Mouse (Mus musculus) thymus, postnatal 25 days (tissue): ENCODE data around the gene Hist1h2ah.

ENCODE experiments used
- DNase-seq: peaks from one replicate; pipeline ENCODE4 v3.0.0; 2022

Hist1h2ah gene

DNA sequence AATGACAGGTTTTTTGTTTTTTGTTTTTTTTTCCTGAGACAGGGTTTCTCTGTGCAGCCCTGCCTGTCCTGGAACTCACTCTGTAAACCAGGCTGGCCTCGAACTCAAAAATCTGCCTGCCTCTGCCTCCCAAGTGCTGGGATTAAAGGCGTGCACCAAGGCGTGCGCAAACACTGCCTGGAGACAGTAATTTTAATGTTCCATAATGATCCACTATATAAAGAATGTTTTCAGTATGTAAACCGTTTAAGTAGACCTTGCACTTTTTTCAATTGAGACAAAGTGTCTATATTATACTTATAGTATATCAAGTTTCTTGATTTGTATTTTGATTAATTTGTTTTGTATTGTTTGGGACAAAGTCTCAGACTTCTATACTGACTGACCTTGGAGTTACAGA is 4.0 kb upstream of the Hist1h2ah start:
- DNase-seq, result no peak

- no peak for DNase-seq
Measured at GRCm38 (mm10) chr13:22037415-22037814, 2.0 kb upstream of the Hist1h2ah start.

GRCm38 (mm10) chr13:22036986-22037385 is 1.6 kb upstream of the Hist1h2ah start:
- no peak for DNase-seq

DNA sequence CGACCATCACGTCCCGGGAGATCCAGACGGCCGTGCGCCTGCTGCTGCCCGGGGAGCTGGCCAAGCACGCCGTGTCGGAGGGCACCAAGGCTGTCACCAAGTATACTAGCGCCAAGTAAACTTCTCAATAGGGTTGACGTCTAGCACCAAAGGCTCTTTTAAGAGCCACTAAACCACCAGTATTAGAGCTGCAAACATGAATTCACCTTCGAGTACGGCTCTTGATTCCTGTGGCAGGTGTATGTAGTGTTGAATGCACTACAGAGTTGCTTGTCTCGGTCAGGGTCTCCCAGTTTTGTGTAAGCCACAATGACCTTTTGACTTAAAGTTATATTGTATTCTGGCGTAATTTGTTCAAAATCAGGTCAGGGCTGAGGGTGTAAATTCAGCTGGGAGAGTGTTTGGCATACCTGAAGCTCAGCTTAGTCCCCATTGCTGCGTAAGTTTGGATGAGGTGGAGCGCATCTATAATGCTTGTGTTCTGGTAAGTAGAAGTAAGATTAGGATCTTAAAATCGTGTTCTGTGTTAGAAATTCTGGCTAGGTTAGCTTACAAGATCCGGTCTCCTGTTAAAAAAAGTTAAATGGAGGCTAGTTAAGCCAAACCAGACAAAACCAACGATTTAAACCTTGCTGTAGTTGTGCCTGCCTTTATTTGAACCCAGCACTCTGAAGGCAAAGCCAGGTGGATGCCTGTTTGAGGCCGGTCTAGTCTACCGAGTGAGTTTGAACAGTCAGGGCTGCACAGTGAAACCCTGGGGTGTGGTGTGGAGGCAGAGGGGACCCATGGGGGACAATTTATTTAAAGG is 985 bp upstream of the Hist1h2ah start:
- DNase-seq, result peak; percentile 41

DNA sequence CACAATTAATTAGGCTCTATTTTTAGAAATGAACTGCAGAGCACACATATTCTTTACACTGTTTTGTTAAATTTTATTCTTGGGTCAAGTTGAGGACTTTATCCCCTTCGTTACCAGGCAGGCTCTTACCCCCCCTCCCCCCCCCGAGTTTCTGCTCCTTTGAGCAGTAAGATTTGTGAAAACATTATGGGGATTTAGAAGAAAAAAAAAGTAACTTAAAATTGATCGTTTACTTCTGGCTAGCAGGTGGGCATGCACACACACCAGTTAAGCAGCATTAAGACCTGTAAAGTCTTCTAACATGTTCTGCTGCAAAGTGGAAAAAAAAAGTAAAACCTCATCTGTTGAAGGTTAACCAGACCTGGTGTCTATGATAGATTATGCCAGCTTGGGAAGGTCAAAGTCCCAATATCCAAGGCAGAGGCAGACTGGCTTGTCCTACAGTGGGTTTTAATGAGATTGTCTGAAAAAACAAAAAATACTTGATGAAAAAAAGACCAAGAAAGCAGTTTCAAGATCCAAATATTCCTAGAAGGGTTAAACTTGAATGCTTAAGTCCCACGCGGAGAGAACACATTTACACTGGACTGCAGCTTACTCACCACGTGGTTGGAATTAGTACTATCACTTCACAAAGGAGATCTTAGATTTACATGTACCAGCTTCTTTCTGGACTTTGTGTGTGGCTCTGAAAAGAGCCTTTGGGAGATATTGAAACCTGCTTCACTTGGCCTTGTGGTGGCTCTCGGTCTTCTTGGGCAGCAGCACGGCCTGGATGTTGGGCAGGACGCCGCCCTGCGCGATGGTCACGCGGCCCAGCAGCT is 713 bp downstream of the Hist1h2ah start:
- DNase-seq, result no peak

- DNase-seq, result no peak
Measured at GRCm38 (mm10) chr13:22033741-22034442, 1.5 kb downstream of the Hist1h2ah start.

DNA sequence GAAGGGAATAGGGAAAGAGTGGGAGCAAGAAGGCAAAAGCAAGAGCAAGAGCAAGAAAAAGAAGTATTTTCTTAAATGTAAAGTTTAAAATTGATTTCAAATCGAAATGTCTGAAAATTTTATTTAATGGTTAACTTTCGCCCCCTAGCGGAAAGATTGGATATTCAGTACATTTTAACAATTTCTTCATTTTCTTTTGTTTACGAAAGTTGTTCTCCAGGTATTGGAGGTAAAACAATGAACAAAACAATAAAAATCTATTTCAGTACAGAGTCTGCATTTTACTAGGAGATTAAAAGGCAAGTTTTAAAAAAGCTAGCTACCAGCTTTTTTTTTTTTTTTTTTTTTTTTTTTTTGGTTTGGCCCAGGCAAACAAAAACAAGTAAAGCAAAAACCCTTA is 4.9 kb downstream of the Hist1h2ah start:
- no peak for DNase-seq

- DNase-seq, result no peak
Measured at GRCm38 (mm10) chr13:22029928-22030327, 5.4 kb downstream of the Hist1h2ah start.

GRCm38 (mm10) chr13:22028673-22029460 is 6.5 kb downstream of the Hist1h2ah start:
- peak; percentile 92 for DNase-seq

DNA sequence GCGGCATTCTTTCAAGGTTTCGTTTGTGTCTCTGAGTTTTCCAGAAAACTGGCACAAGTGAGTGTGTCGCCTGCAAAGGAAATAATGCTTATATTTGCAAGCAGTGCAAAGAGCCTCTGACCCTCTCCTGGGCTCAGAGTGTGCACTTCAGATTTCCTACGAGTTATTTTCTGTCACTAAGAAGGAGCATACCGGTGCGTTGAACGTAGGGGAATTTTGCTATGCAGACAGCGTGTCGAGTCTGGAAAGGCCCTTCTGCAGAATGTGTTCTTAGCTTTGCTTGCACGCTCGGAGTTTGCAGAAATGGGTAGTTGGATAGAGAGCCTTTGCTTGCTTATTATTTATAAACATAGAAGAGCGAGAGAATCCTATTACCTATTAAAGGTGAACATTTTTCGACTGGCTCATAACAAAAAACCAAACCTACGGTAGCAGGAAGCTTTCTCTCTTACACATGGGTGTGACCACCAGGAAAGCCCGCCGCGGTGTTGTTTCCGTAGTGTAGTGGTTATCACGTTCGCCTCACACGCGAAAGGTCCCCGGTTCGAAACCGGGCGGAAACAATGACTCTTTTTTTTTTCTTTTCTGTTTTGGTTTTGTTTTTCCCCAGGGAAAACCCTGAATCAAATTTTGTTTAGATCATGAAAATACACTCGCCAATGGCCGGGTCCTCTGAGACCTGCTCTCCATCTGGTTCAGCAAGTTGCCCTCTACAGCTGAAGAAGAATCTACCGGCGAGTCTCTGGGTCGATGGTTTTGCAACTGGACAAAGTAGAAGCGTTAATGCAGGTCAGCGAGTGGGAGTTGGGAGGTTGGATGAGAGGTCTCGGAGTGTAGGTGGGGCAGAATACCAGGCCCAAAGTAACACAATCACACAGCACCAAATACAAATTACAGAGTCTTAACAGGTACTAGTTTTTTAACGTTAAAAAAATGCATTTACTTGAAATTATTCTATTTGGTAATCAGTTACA is 9.0 kb downstream of the Hist1h2ah start:
- DNase-seq, result peak; percentile 89

DNA sequence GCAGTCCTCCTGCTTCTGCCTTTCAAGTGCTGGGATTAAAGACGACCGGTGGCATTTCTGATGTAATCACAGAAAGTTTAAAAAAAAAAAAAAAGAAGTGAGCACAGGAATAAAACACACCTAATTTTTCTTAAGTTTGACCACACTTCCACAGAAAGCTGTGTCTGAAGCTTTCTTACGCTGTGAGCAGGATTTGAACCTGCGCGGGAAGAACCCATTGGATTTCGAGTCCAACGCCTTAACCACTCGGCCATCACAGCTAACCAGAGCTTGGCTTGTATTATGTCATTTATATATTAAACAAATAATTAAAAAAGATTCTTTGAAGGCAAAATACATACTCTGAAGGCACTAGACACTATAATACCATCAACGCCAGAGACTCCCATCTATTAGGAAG is 13.1 kb downstream of the Hist1h2ah start:
- peak; percentile 80 for DNase-seq

DNA sequence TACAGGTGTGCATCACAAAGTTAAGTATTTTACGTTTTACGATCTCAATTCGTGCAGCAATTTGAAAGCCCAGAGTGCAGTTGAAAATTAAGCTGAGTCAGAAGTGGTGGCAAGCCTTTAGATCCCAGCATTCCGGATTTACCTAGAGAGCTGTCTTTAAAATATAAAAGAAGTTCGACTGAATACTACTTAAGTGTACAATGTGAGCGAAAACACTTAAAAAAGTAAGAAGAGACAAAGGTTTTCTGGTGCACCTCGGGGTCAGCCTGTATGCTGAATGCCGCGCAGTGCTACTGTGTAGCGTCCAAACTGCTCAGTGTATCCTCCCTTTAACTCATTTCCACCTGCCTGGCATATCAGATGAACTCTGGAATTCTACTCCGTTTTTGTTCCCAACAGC is 13.8 kb downstream of the Hist1h2ah start:
- DNase-seq, result no peak

- peak; percentile 51 for DNase-seq
Measured at GRCm38 (mm10) chr13:22020901-22021339, 14.4 kb downstream of the Hist1h2ah start.

DNA sequence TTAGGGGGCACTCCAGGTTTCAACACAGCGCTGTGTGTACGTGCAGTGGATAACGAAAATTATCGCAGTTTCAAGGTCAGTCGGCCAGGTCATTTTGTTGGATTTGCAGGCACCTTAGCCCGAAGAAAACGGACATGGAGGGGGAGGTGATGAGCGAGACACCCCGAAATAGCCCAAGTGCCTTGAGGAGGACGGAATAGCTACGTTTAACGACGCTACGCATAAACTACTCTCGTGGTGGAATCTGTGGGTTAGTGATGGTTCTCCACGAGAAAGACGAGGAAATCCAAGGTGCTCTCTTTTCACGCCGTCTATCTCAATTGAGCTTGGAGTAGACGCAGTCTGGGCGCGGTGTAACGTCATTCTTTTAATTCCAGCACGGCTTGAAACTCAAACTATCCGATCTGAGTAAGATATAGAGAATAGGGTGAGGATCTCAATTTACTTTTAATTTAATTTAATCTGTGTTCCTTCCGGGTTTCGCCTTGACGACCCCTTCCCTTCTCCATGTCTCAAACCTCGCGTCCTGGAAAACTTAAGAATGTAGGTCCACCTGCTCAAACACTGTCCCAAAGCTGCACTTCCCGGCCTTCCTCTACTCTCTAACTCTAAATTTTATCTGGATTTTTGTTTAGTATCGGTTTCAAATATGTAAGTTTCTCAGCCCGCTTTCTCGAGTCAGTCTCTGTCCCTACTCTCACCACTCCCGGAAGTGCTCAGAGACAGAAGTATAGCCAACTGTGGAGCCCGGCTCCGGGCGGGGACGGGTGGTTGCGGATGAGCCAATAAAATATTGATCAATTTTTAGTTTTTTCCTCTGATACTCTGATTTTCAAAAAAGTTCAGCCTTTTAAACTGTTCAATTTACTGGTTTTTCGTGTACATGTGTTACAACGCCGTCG is 15.2 kb downstream of the Hist1h2ah start:
- peak; percentile 61 for DNase-seq

GRCm38 (mm10) chr13:22015479-22016450 is 19.6 kb downstream of the Hist1h2ah start:
- peak; percentile 86 for DNase-seq

DNA sequence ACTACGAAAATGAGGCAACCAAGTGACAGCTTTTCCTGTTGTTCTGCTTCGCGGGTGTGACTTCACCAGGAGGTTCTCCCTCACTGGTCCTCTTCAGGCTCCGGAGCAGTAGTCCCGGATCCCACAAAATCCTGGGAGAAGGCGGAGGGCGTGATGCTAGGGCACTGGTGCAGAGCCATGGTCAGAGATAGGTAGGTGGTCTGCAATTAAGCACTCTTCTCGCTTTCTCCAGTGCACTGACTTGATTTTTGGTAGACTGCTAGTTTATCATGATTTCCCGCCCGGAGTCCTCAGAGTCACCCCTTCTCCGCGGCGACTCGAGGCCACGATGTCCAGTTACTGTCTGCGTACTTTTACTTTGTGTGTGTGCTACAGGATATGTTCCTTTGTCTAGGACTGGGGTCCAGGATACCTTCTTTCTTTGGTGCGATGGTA is 20.9 kb downstream of the Hist1h2ah start:
- no peak for DNase-seq

GRCm38 (mm10) chr13:22013716-22014115 is 21.7 kb downstream of the Hist1h2ah start:
- no peak for DNase-seq

DNA sequence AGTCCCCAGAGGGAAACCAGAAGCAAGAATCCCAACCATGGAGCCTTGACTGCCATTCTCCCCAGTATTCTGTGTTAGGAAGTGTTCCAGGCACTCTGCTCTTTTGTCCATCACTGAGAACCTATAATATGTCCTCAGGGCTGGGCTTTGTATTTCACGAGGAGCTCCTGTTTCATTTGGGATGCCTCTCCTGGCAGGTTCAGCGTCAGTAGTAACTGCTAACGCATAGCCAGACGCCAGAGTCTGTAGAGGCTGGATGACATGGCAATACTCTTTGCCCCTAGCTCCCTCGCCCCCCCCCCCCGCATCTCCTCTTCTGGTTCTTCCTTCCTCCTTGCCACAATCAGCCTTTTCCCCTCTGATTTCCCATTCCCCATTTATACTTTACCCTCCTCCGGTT is 25.7 kb downstream of the Hist1h2ah start, which contains the start of gene Prss16:
Prss16 (minus strand) TSS at position 101 of the 400 bp plus-strand sequence.
- no peak for DNase-seq

GRCm38 (mm10) chr13:22008707-22009106 is 26.7 kb downstream of the Hist1h2ah start:
- DNase-seq, result no peak
